Mouse (Mus musculus): ENCODE results near the gene Tshz2. TPM values are rescaled to one million over a fixed set of nuclear protein-coding genes. Genes with fewer than 3 reads are reported as not detected.

Tshz2 gene
- polyA plus RNA-seq, 1 experiment from 2014 or later, result 2.5 TPM

- no peaks in the 10 kb centered on the region for H3K27me3 ChIP-seq (ENCODE audit: control insufficient read depth, insufficient read depth, low read length)
- H3K4me2 ChIP-seq (ENCODE audit: low read depth, low read length, severe bottlenecking), result no peak overlapping the region
- 89% methylated on average over 5 of the region's 5 CpGs for WGBS
- no peak overlapping the region for H3K27ac ChIP-seq (ENCODE audit: low read depth, low read length)
- H3K4me1 ChIP-seq (replicated peaks; ENCODE audit: control insufficient read depth, insufficient read depth, low read length), result no peaks in the 10 kb centered on the region
- no peak overlapping the region for H3K9ac ChIP-seq (ENCODE audit: low read length)
- DNase-seq (ENCODE audit: low spot score), result no peak
- no peak for ATAC-seq (replicated peaks; ENCODE audit: low FRiP score)
- no peaks in the 10 kb centered on the region for H3K9me3 ChIP-seq (ENCODE audit: control insufficient read depth, low read length)
- no peaks in the 10 kb centered on the region for H3K36me3 ChIP-seq (ENCODE audit: control insufficient read depth, insufficient read depth, low read length)
- H3K4me3 ChIP-seq (ENCODE audit: low read depth, low read length), result no peak overlapping the region
Measured at GRCm38 (mm10) chr2:169674209-169674608, 41.4 kb downstream of the Tshz2 start.

- Histone ChIP-seq H3K36me3 (ENCODE audit: control insufficient read depth, insufficient read depth, low read length) (no peaks in the 10 kb centered on the region), H3K4me1 (replicated peaks; ENCODE audit: control insufficient read depth, insufficient read depth, low read length) (0 out of 2 replicates have a peak, but pooled peaks cover 3% of the 10 kb centered on the region), H3K4me2 (ENCODE audit: low read depth, low read length, severe bottlenecking) (no peak overlapping the region), H3K9ac (ENCODE audit: low read length) (no peak overlapping the region), H3K4me3 (ENCODE audit: low read depth, low read length) (no peak overlapping the region), H3K27me3 (ENCODE audit: control insufficient read depth, insufficient read depth, low read length) (no peaks in the 10 kb centered on the region), H3K27ac (ENCODE audit: low read depth, low read length) (no peak overlapping the region), H3K9me3 (ENCODE audit: control insufficient read depth, low read length) (no peaks in the 10 kb centered on the region)
- 73% methylated on average over 7 of the region's 7 CpGs for WGBS
- DNase-seq (ENCODE audit: low spot score), result no peak
- no peak for ATAC-seq (replicated peaks; ENCODE audit: low FRiP score)
Measured at GRCm38 (mm10) chr2:169679264-169679663, 46.5 kb downstream of the Tshz2 start.

DNA sequence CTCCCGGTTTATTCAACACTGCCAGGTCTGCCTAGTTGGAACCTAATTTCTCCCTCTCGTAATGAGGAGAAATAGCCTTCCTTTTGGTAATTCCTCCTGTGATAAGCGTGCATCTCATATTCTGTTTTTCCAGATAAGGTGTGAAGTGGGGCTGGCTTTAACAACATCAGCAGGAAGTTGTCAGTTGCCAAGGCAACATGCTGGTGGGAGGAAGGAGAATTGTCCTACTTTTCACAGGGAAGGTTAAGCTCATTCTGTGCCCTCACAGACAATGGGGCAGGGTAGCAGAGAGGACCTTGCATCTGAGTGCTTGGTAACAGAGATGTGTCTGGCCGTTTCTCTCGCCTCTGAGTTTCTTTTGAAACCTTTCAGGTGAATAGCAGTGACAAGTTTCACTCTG is 47.1 kb downstream of the Tshz2 start:
- H3K27me3 ChIP-seq (ENCODE audit: control insufficient read depth, insufficient read depth, low read length), result no peaks in the 10 kb centered on the region
- no peaks in the 10 kb centered on the region for H3K9me3 ChIP-seq (ENCODE audit: control insufficient read depth, low read length)
- H3K4me3 ChIP-seq (ENCODE audit: low read depth, low read length), result no peak overlapping the region
- no peak overlapping the region for H3K4me2 ChIP-seq (ENCODE audit: low read depth, low read length, severe bottlenecking)
- H3K4me1 ChIP-seq (replicated peaks; ENCODE audit: control insufficient read depth, insufficient read depth, low read length), result 0 out of 2 replicates have a peak, but pooled peaks cover 3% of the 10 kb centered on the region
- ATAC-seq (replicated peaks; ENCODE audit: low FRiP score) (no peak), DNase-seq (ENCODE audit: low spot score) (no peak)
- no peak overlapping the region for H3K9ac ChIP-seq (ENCODE audit: low read length)
- H3K36me3 ChIP-seq (ENCODE audit: control insufficient read depth, insufficient read depth, low read length), result no peaks in the 10 kb centered on the region
- 50% methylated on average over 5 of the region's 5 CpGs for WGBS
- H3K27ac ChIP-seq (ENCODE audit: low read depth, low read length), result no peak overlapping the region

DNA sequence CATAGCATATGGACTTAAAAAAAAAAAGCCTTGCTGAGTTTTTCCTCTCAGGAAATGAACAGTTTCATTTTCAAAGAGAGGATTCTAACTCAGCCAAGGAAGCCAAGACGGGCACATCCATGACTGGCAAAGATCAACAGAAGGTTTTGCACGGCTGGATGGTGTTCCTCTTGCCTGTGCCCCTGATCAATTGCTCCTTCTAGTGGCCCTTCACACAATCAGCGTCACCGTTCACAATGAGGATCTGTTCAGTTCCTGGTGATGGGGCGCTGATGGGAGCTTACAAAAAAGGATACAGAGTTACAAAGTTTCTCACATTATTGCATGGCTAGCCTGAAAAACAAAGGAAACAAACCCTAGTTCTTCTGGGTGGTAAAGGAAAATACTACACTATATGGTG is 52.4 kb downstream of the Tshz2 start:
- no peak overlapping the region for H3K4me3 ChIP-seq (ENCODE audit: low read depth, low read length)
- H3K27ac ChIP-seq (ENCODE audit: low read depth, low read length), result no peak overlapping the region
- no peaks in the 10 kb centered on the region for H3K36me3 ChIP-seq (ENCODE audit: control insufficient read depth, insufficient read depth, low read length)
- ATAC-seq (replicated peaks; ENCODE audit: low FRiP score) (no peak), DNase-seq (ENCODE audit: low spot score) (no peak)
- H3K9me3 ChIP-seq (ENCODE audit: control insufficient read depth, low read length), result no peaks in the 10 kb centered on the region
- no peaks in the 10 kb centered on the region for H3K4me1 ChIP-seq (replicated peaks; ENCODE audit: control insufficient read depth, insufficient read depth, low read length)
- WGBS, result 56% methylated on average over 5 of the region's 5 CpGs
- H3K9ac ChIP-seq (ENCODE audit: low read length), result no peak overlapping the region
- no peaks in the 10 kb centered on the region for H3K27me3 ChIP-seq (ENCODE audit: control insufficient read depth, insufficient read depth, low read length)
- no peak overlapping the region for H3K4me2 ChIP-seq (ENCODE audit: low read depth, low read length, severe bottlenecking)

GRCm38 (mm10) chr2:169685747-169686146 is 52.9 kb downstream of the Tshz2 start:
- no peak overlapping the region for H3K9ac ChIP-seq (ENCODE audit: low read length)
- H3K9me3 ChIP-seq (ENCODE audit: control insufficient read depth, low read length), result no peaks in the 10 kb centered on the region
- no peaks in the 10 kb centered on the region for H3K4me1 ChIP-seq (replicated peaks; ENCODE audit: control insufficient read depth, insufficient read depth, low read length)
- H3K27me3 ChIP-seq (ENCODE audit: control insufficient read depth, insufficient read depth, low read length), result no peaks in the 10 kb centered on the region
- H3K27ac ChIP-seq (ENCODE audit: low read depth, low read length), result no peak overlapping the region
- ATAC-seq (replicated peaks; ENCODE audit: low FRiP score) (no peak), DNase-seq (ENCODE audit: low spot score) (no peak)
- 90% methylated on average over 7 of the region's 7 CpGs for WGBS
- H3K4me2 ChIP-seq (ENCODE audit: low read depth, low read length, severe bottlenecking), result no peak overlapping the region
- no peak overlapping the region for H3K4me3 ChIP-seq (ENCODE audit: low read depth, low read length)
- no peaks in the 10 kb centered on the region for H3K36me3 ChIP-seq (ENCODE audit: control insufficient read depth, insufficient read depth, low read length)

- no peaks in the 10 kb centered on the region for H3K9me3 ChIP-seq (ENCODE audit: control insufficient read depth, low read length)
- no peak for ATAC-seq (replicated peaks; ENCODE audit: low FRiP score)
- H3K4me3 ChIP-seq (ENCODE audit: low read depth, low read length), result no peak overlapping the region
- no peak overlapping the region for H3K4me2 ChIP-seq (ENCODE audit: low read depth, low read length, severe bottlenecking)
- H3K27ac ChIP-seq (ENCODE audit: low read depth, low read length), result no peak overlapping the region
- H3K9ac ChIP-seq (ENCODE audit: low read length), result no peak overlapping the region
- no peaks in the 10 kb centered on the region for H3K27me3 ChIP-seq (ENCODE audit: control insufficient read depth, insufficient read depth, low read length)
- H3K4me1 ChIP-seq (replicated peaks; ENCODE audit: control insufficient read depth, insufficient read depth, low read length), result no peaks in the 10 kb centered on the region
- 86% methylated on average over 12 of the region's 12 CpGs for WGBS
- no peaks in the 10 kb centered on the region for H3K36me3 ChIP-seq (ENCODE audit: control insufficient read depth, insufficient read depth, low read length)
- no peak for DNase-seq (ENCODE audit: low spot score)
Measured at GRCm38 (mm10) chr2:169686697-169687430, 54.1 kb downstream of the Tshz2 start.

DNA sequence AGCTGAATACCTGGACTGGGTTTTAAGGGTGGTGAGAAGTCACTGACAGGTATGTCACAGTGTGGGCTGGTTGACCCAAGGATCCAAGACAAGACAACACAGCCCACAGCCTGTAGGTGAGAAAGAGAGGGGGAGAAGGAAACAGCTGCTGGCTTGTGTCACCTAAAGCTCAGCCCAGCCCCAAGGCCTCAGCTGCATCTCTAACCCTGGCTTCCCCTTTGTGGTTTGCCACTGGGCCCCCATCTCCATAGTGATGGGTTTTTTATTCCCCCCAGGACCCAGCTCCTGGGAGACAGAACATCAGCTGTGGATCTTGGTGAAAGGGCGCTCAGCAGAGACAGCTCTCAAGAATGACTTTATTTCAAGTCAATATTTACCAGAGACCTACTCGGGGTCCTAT is 57.2 kb downstream of the Tshz2 start:
- no peaks in the 10 kb centered on the region for H3K9me3 ChIP-seq (ENCODE audit: control insufficient read depth, low read length)
- 94% methylated on average over 2 of the region's 2 CpGs for WGBS
- no peak overlapping the region for H3K4me2 ChIP-seq (ENCODE audit: low read depth, low read length, severe bottlenecking)
- ATAC-seq (replicated peaks; ENCODE audit: low FRiP score) (no peak), DNase-seq (ENCODE audit: low spot score) (no peak)
- H3K4me1 ChIP-seq (replicated peaks; ENCODE audit: control insufficient read depth, insufficient read depth, low read length), result no peaks in the 10 kb centered on the region
- no peak overlapping the region for H3K4me3 ChIP-seq (ENCODE audit: low read depth, low read length)
- H3K36me3 ChIP-seq (ENCODE audit: control insufficient read depth, insufficient read depth, low read length), result no peaks in the 10 kb centered on the region
- H3K27ac ChIP-seq (ENCODE audit: low read depth, low read length), result no peak overlapping the region
- H3K27me3 ChIP-seq (ENCODE audit: control insufficient read depth, insufficient read depth, low read length), result no peaks in the 10 kb centered on the region
- no peak overlapping the region for H3K9ac ChIP-seq (ENCODE audit: low read length)

DNA sequence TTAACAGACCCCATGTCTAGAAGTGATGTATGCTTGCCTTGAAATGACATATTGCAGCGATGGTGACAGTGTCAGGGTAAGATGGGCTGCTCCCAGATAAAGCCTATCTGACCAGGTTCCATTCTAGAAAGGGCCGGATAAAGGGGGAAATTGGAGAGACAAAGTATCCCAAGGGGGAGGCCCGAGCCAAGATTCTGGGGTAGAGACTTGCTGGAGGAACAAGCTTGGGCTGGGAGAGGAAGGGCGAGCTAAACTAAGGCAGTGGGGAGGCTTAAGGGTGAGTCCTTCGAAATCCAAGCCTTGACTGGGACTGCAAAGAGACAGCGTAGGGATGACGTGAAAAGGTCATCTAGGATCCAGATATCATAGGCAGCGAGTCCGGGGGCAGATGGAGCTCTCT is 61.7 kb downstream of the Tshz2 start:
- Histone ChIP-seq H3K4me3 (ENCODE audit: low read depth, low read length) (no peak overlapping the region), H3K27me3 (ENCODE audit: control insufficient read depth, insufficient read depth, low read length) (no peaks in the 10 kb centered on the region), H3K27ac (ENCODE audit: low read depth, low read length) (no peak overlapping the region), H3K9ac (ENCODE audit: low read length) (no peak overlapping the region), H3K9me3 (ENCODE audit: control insufficient read depth, low read length) (no peaks in the 10 kb centered on the region), H3K36me3 (ENCODE audit: control insufficient read depth, insufficient read depth, low read length) (no peaks in the 10 kb centered on the region), H3K4me1 (replicated peaks; ENCODE audit: control insufficient read depth, insufficient read depth, low read length) (no peaks in the 10 kb centered on the region), H3K4me2 (ENCODE audit: low read depth, low read length, severe bottlenecking) (no peak overlapping the region)
- DNase-seq (ENCODE audit: low spot score), result no peak
- 92% methylated on average over 9 of the region's 9 CpGs for WGBS
- ATAC-seq (replicated peaks; ENCODE audit: low FRiP score), result no peak

DNA sequence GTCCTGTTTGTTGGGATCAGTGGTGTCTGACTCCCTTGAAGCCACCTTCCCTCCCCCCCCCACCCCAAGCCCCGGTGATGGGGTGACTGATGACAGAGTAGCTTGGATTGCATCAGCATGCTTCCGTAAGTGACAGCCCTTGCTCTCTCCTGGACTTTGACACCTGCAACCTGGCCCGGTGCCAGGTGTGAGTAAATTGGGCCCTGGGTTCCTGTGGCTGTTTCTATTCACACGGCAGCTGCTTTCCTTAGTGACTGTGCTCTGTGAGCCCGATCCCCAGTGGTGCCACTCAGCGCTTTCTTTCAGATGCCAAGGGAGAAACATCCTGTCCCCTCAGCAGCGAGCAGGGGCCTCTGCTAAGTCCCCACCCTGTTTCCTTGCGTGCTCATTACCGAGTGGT is 62.2 kb downstream of the Tshz2 start:
- no peak overlapping the region for H3K27ac ChIP-seq (ENCODE audit: low read depth, low read length)
- no peaks in the 10 kb centered on the region for H3K4me1 ChIP-seq (replicated peaks; ENCODE audit: control insufficient read depth, insufficient read depth, low read length)
- H3K27me3 ChIP-seq (ENCODE audit: control insufficient read depth, insufficient read depth, low read length), result no peaks in the 10 kb centered on the region
- whole genome bisulfite sequencing, result 74% methylated on average over 9 of the region's 9 CpGs
- ATAC-seq (replicated peaks; ENCODE audit: low FRiP score) (no peak), DNase-seq (ENCODE audit: low spot score) (no peak)
- H3K4me3 ChIP-seq (ENCODE audit: low read depth, low read length), result no peak overlapping the region
- H3K36me3 ChIP-seq (ENCODE audit: control insufficient read depth, insufficient read depth, low read length), result no peaks in the 10 kb centered on the region
- no peaks in the 10 kb centered on the region for H3K9me3 ChIP-seq (ENCODE audit: control insufficient read depth, low read length)
- H3K9ac ChIP-seq (ENCODE audit: low read length), result no peak overlapping the region
- no peak overlapping the region for H3K4me2 ChIP-seq (ENCODE audit: low read depth, low read length, severe bottlenecking)
